Mouse (Mus musculus): ENCODE data around the gene Kap. TPM values are rescaled to one million over a fixed set of nuclear protein-coding genes. Genes with fewer than 3 reads are reported as not detected.

Kap gene
- polyA plus RNA-seq (2014; fragmentation: Illumina TruSeq; extraction: RNeasy Lipid Tissue Mini Kit (QIAGEN cat#74804)): not detected

DNA sequence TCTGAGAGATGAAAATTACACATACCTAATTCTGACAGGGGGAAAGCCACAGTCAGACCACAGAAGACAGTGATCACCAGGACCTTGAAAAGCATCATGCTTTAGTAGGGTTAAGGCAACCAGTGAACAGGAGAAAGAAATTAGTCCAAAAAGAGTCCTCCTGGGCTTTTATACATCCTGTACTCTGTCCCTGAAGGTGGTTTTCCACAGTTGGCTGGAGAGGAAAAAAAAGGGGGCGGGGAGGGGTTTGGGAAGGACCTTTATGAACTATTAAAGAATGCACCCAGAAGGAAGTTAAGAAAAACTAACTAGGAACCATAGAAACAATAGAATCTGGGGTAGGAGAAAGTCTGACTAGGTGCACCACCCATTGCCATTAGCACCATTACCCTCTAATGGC lies at the start of gene Kap:
Gene Kap, minus strand, starts transcription at position 237 of the 400 bp plus-strand sequence.

Other genes starting within 250 kb of the Kap start
- gene Etv6, start 181.9 kb upstream of the Kap start, polyA plus RNA-seq (2014; fragmentation: Illumina TruSeq; extraction: RNeasy Lipid Tissue Mini Kit (QIAGEN cat#74804)): 45.6 TPM

Data from ovary, adult 10 weeks (tissue).